Mouse (Mus musculus): ENCODE measurements around the gene Chpf2.

- TF ChIP-seq CTCF (IDR thresholded peaks at IDR 0.05; ENCODE audit: control insufficient read depth, insufficient read depth, low read length) (no peak), POLR2A (IDR thresholded peaks at IDR 0.05; ENCODE audit: borderline replicate concordance, control insufficient read depth, low read depth, low read length) (no peak)
These were observed 51.6 kb downstream of the Chpf2 start for GRCm38 (mm10) chr5:24638131-24638530.

Data from bone marrow, adult 2 months (tissue).